Mouse (Mus musculus) testis, adult 2 months (tissue): ENCODE results near the gene Acsbg2. TPM values are rescaled to one million over a fixed set of nuclear protein-coding genes. Genes with fewer than 3 reads are reported as not detected.

ENCODE experiments used
- H3K27ac ChIP-seq: fragments of 200-500 bp; 2 replicates; pipeline ENCODE4 v1.5.1; 2012; ENCODE audit warnings: low read depth, low read length; ENCODE audit not compliant: control insufficient read depth, insufficient read depth
- H3K27me3 ChIP-seq: fragments of 200-500 bp; 2 replicates; pipeline ENCODE4 v1.6.1; 2012; ENCODE audit warnings: mild to moderate bottlenecking, low read length, moderate library complexity; ENCODE audit not compliant: control insufficient read depth, insufficient read depth
- H3K36me3 ChIP-seq: fragments of 200-500 bp; 2 replicates; pipeline ENCODE4 v1.6.1; 2012; ENCODE audit warnings: mild to moderate bottlenecking, low read length; ENCODE audit not compliant: control insufficient read depth, insufficient read depth
- H3K4me1 ChIP-seq: fragments of 200-500 bp; 2 replicates; pipeline ENCODE4 v1.6.1; 2012; ENCODE audit warnings: low read length; ENCODE audit not compliant: control insufficient read depth, insufficient read depth
- H3K4me3 ChIP-seq: fragments of 200-500 bp; 2 replicates; pipeline ENCODE4 v1.5.1; 2012; ENCODE audit warnings: low read depth, mild to moderate bottlenecking, low read length, moderate library complexity, mixed read lengths; ENCODE audit not compliant: control insufficient read depth
- CTCF ChIP-seq: fragments of 200-500 bp; IDR thresholded peaks from 2 replicates; pipeline ENCODE4 v1.5.1; 2012; ENCODE audit warnings: low read depth, mild to moderate bottlenecking, inconsistent platforms, low read length, moderate library complexity; ENCODE audit not compliant: control insufficient read depth, insufficient read depth, insufficient replicate concordance
- POLR2A ChIP-seq: fragments of 200-500 bp; IDR thresholded peaks from 2 replicates; pipeline ENCODE4 v1.6.1; 2012; ENCODE audit warnings: low read depth, mild to moderate bottlenecking, inconsistent platforms, low read length, moderate library complexity; ENCODE audit not compliant: control insufficient read depth
- polyA plus RNA-seq: library from polyadenylated mRNA; depleted of rRNA; stranded (reverse); fragments of >200 nt; gene quantifications from 2 replicates; pipeline ENCODE4 v1.2.3, GENCODE M21; 2012

Gene Acsbg2
- polyA plus RNA-seq, 1 experiment = 166 TPM

DNA sequence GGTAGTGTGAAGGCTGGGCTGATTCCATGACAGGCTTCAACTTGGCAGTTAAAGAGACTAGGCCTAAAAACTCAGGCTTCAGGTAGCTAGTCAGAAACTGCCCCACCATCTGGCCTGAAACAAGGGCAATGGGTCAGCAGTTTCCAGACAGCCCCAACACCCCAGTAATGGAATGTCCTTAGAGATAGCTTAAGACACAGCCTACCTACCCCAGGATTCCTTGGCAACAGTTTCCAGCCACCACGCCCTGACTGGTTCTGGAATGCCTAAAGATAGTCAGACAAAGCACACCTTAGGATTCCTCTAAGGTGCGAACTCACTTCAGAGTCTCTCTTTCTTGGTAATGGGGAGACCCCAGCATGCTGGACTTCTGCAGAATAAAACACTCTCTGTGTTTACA, 51.9 kb downstream of the Acsbg2 start:
- no peaks in the 10 kb centered on the region for H3K27me3 ChIP-seq
- TF ChIP-seq CTCF = no peak
- H3K4me3 ChIP-seq = no peak overlapping the region
- no peaks in the 10 kb centered on the region for H3K36me3 ChIP-seq
- H3K27ac ChIP-seq = no peak overlapping the region
- H3K4me1 ChIP-seq = peaks cover 8% of the 10 kb centered on the region

DNA sequence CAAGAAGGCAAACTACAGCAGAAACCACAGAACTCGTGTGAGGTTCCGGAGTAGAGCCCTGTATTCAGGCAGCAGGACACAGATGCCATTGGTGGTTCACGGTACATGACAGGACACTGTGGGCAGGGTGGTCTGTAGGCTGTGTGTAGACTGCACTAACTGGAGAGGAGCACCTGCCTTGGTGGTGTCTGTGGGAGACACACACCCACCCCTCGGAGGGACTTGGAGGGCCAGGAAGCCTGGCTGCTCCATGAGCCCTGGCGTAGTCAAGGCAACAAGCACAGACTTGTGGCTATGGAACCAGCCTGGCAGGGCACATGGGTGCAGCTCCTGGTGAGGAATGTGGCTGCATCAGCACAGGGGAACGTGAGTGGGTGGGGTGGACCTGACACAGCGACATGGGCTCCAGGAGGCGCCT, 54.5 kb downstream of the Acsbg2 start:
- H3K27me3 ChIP-seq = no peaks in the 10 kb centered on the region
- H3K4me3 ChIP-seq = no peak overlapping the region
- no peak overlapping the region for H3K27ac ChIP-seq
- no peaks in the 10 kb centered on the region for H3K36me3 ChIP-seq
- peaks cover 14% of the 10 kb centered on the region for H3K4me1 ChIP-seq
- TF ChIP-seq CTCF = no peak
- no peak for TF ChIP-seq POLR2A

GRCm38 (mm10) chr17:56819032-56819545, 55.2 kb downstream of the Acsbg2 start:
- no peak for TF ChIP-seq CTCF
- Histone ChIP-seq H3K4me3 (no peak overlapping the region), H3K27ac (no peak overlapping the region), H3K36me3 (peaks cover 1% of the 10 kb centered on the region; the same call in 1 of the 2 replicates), H3K4me1 (peaks cover 18% of the 10 kb centered on the region), H3K27me3 (no peaks in the 10 kb centered on the region)

DNA sequence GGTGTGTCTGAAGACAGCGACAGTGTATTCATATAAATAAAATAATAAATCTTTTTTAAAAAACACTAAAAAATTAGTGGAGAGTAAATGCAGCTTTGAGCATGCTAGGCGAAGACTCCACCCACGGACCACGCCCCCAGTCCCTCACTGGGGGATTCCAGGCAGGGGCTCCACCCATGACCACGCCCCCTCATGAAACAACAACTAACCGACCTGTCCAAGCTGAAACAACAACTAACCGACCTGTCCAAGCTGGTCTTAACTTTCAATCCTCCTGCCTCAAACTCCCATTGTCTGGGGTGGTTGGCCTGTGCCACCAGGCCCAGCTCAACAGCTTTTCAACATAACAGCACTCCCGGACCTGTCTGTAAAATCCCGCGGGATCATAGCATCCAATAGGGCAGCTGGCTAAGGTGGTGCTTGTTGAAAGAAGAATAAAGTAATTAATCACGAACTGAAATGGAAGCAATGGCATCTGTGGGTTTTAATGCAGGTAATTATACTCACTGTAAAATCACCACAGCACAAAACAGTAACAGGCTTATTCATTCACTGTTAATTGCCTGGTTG, 56.1 kb downstream of the Acsbg2 start:
- peaks cover 21% of the 10 kb centered on the region for H3K4me1 ChIP-seq
- no peak overlapping the region for H3K27ac ChIP-seq
- TF ChIP-seq POLR2A (no peak), CTCF (no peak)
- H3K36me3 ChIP-seq = peaks cover 1% of the 10 kb centered on the region; the same call in 1 of the 2 replicates
- H3K27me3 ChIP-seq = no peaks in the 10 kb centered on the region
- no peak overlapping the region for H3K4me3 ChIP-seq

DNA sequence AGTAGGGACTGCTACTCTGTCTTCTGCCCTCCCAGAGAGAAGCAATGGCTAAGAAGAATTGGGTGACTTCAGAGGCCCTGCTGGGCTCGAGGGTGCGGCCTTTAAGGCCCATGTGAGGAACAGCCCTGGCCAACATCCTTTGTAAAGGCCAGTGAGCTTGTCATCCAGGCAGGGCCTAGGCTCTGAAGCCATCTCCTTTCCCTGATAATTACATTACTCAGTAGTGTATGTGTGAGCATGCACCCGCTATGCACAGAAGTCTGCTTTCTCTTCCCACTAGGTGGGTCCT, 59.2 kb downstream of the Acsbg2 start:
- peak overlapping the region; percentile 72; the same call in 1 of the 2 replicates for H3K27ac ChIP-seq
- no peak for TF ChIP-seq POLR2A
- TF ChIP-seq CTCF = no peak
- peaks cover 1% of the 10 kb centered on the region; the same call in 1 of the 2 replicates for H3K36me3 ChIP-seq
- H3K4me1 ChIP-seq = peaks cover 32% of the 10 kb centered on the region
- no peaks in the 10 kb centered on the region for H3K27me3 ChIP-seq
- peak overlapping the region; percentile 68 for H3K4me3 ChIP-seq

- peak overlapping the region; percentile 76 for H3K4me3 ChIP-seq
Measured at GRCm38 (mm10) chr17:56814316-56815056, 59.8 kb downstream of the Acsbg2 start.

GRCm38 (mm10) chr17:56810245-56810644, 64.0 kb downstream of the Acsbg2 start:
- Histone ChIP-seq H3K27me3 (no peaks in the 10 kb centered on the region), H3K4me3 (no peak overlapping the region), H3K36me3 (peaks cover 1% of the 10 kb centered on the region; the same call in 1 of the 2 replicates), H3K27ac (no peak overlapping the region), H3K4me1 (peaks cover 20% of the 10 kb centered on the region)
- TF ChIP-seq POLR2A (no peak), CTCF (no peak)

More at GRCm38 (mm10) chr17:56814316-56815056, 59.8 kb downstream of the Acsbg2 start:
- 0 out of 2 replicates have a peak, but pooled peaks have one; percentile 19 for TF ChIP-seq POLR2A
- TF ChIP-seq CTCF = no peak
- H3K27me3 ChIP-seq = no peaks in the 10 kb centered on the region
- peaks cover 28% of the 10 kb centered on the region for H3K4me1 ChIP-seq
- peaks cover 1% of the 10 kb centered on the region; the same call in 1 of the 2 replicates for H3K36me3 ChIP-seq
- H3K27ac ChIP-seq = peak overlapping the region; percentile 72

GRCm38 (mm10) chr17:56808518-56808917, 65.7 kb downstream of the Acsbg2 start:
- H3K4me3 ChIP-seq = no peak overlapping the region
- H3K4me1 ChIP-seq = peaks cover 12% of the 10 kb centered on the region
- no peak overlapping the region for H3K27ac ChIP-seq
- TF ChIP-seq POLR2A (no peak), CTCF (peak; percentile 90; the same call in 1 of the 2 replicates)
- H3K27me3 ChIP-seq = no peaks in the 10 kb centered on the region
- no peaks in the 10 kb centered on the region; the same call in 1 of the 2 replicates for H3K36me3 ChIP-seq
